Mouse (Mus musculus) neural tube, postnatal 0 days (tissue): ENCODE results near the gene Htr1f. TPM values are rescaled to one million over a fixed set of nuclear protein-coding genes. Genes with fewer than 3 reads are reported as not detected.

Experiments
- microRNA-seq: library from miRNA; unstranded; fragments of <30 nt; microRNA quantifications from one replicate; pipeline ENCODE4, GENCODE M21; 2016
- polyA plus RNA-seq: library from polyadenylated mRNA; unstranded; fragments of >200 nt; fragmentation: Nextera tagmentation; extraction: Ambion mirVana; gene quantifications from 2 replicates; pipeline ENCODE4 v1.2.1, GENCODE M21; 2015

Gene Htr1f
- polyA plus RNA-seq = 0.63 and 1.1 TPM in 2 replicates

GRCm38 (mm10) chr16:65105184-65105931 lies at the start of gene Htr1f:
Gene Htr1f (minus strand): TSS chr16:65105854.

Small RNAs within 50 kb of the gene (microRNA-seq; reads per million reads assigned to microRNA genes)
- not detected for gene Gm23374
